Mouse (Mus musculus): ENCODE data around the gene Sept11.

- no peak for TF ChIP-seq EP300 (IDR thresholded peaks at IDR 0.05; ENCODE audit: low read depth)
- TF ChIP-seq CTCF (IDR thresholded peaks at IDR 0.05; ENCODE audit: low read depth): no peak
Measured at GRCm38 (mm10) chr5:93189607-93190006, 96.4 kb downstream of the Sept11 start.
